Mouse (Mus musculus): ENCODE measurements around the gene Agbl3. TPM values are rescaled to one million over a fixed set of nuclear protein-coding genes. Genes with fewer than 3 reads are reported as not detected.
A peak's percentile ranks its signal among the peaks of the same experiment; 100 is the strongest.

The Agbl3 gene
- total RNA-seq, 2 experiments from 2014 or later, result 6.9 to 8.2 TPM

DNA sequence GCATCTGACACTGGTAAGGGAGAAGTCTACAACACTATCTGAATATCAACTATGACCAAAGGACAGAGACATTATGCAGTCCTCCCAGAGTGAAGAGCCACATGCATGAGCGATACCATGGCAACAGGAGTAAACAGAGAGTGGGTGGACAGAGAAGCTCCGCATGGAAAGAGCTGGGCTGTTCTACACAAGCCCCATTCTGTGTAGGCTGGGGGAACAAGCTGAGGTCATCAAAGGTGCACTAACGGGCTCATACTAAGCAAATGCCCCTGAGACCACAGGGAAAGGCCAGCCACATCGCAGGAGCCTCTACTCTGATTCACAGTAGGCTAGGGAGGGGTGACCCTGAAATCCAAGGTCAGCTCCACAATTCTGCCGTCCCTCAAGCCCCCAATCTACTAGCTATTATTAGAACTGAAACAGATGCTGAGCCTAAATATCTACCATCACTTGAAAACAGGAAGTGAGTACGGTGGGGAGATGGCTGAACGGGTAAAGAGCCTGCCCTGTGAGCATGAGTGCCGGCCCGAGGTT is 121.7 kb downstream of the Agbl3 start:
- no peak for DNase-seq
- intact Hi-C loops (cut with DNase I), result no loop called here

DNA sequence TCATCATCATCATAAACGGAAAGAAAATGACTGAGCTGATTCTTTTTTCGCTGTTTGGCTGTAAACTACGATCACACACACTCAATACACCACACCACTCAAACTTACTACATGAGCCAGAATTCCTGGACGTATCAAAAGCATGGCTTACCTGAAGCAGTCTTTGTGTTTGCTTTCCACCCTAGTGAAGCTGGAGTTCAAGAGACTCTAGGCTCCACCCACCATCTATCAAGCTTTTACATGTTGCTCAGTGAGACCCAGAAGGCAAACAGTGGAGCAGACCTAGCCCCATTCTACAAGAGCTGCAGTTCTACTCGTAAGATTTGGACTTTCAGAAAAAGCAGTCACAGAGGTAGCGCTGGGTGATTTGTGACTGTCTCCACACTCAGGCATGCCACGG is 122.3 kb downstream of the Agbl3 start:
- intact Hi-C loops (cut with DNase I), result no loop called here
- DNase-seq, result no peak

DNA sequence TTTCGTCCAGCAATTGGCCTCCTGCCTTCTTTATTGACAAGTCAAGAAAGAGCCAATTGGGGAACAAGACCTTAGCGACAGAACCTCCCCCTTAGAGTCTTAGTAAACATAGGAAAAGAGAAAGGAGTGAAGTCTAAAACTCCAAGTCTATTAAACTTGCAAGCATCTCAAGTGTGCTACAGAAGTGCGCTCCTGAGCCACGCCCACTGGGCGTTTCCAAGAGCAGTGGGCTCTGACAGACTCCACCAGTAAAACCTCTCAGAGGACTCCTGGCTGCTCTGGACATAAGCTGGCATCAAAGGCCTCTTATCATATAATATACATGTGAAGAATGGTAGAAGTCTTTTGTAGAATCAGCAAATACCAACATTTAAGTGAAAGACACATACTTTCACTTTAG is 123.2 kb downstream of the Agbl3 start:
- DNase-seq, result no peak
- intact Hi-C loops (cut with DNase I), result no loop called here

DNA sequence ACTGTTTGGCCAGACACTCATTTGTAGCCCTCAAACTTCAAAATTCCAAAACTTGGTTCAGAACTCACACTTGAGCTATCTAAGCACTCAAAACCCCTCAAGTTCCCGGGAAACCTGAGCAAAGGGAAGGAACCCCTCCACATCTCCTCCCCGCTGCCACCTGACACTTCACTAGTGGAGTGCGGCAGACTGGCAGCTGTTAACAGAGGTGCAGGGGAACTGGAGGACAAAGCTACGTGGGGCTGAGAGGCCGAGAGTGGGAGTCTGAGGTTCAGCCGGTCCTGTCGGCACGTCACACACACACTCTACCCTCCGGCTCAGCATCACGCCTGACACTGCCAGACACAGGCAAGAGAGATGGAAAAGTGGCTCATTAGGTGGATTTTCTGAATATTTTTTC is 123.6 kb downstream of the Agbl3 start:
- intact Hi-C loops (cut with DNase I), result no loop called here
- DNase-seq, result no peak

DNA sequence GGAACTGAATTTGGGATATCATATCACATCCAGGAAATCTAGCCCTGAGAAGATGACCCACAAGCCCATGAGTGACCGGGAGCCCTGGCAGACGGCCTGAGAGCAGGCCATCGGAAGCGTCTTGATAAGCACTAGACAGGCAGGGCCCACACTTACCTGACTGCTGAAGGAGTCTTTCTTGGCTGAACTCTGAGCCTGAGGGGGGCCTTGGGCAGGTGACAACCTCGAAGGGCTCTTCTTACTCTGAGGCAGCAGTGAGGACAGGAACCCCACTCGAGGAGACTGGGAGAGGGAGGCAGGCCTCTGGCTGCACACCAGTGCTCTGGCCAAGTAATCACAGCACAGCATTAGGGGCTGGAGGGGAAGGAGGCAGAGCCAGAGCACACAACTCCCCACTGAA is 124.1 kb downstream of the Agbl3 start:
- intact Hi-C loops (cut with DNase I), result no loop called here
- DNase-seq, result no peak

DNA sequence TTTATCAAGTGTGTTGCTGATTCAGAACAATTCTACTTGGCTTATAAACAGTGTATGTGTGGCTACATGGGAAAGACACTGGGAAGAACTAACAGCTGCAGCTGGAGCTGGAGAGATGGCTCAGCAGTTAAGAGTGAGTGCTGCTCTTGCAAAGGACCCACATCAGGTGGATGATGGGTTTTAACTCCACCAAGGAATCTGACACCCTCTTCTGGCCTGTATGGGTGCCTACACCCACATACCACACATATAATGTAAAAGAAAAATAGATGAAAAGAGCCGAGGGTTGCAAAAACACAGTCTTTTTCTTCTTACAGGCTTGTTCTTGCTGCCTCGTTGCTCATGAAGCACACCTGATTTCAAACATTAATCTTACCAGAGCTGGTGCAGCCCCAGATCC is 125.9 kb downstream of the Agbl3 start:
- intact Hi-C loops (cut with DNase I), result no loop called here
- no peak for DNase-seq

DNA sequence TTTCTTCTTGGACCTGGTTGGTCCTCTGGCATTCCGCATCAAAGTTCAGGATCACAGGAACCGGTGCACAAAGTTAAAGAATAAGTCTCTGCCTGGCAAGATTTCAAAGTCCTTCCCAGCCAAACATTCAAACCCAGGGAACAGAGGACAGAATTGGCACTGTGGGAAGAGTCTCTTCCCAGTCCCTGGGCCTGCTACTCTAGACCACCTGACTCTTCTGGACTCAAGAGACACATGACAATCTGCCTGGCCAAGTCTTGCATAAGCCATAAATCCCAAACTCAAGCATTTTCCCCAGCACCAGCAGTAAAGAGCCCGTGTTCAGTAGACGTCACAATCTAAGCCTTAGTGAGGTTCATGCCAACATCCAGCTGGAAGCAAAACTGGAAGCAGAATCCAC is 126.4 kb downstream of the Agbl3 start:
- intact Hi-C loops (cut with DNase I), result no loop called here
- DNase-seq, result peak; percentile 23 to 42

DNA sequence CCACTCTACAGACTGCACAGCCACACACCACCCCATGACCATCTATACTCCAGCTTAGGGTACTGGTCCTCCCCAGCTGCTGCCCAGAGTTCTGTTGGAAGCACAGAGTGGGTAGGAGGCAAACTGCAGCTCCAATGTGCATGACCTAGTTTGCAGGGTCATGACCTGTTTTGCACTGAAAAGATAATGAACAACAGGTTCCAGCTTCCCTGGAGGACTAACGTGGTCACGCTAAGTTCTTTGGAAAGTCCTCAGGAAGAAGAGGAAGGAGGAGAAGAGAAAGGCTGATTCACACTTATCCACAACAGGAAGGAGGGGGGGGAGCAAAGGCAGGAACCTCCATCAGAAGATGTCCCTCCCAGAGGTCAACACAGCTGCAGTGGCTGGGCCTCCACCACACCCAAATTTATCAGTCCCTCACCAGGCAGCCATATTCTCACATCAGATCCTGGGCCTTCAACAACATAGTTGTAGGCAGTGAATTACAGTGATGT is 126.9 kb downstream of the Agbl3 start:
- DNase-seq, result no peak
- intact Hi-C loops (cut with DNase I), result no loop called here

DNA sequence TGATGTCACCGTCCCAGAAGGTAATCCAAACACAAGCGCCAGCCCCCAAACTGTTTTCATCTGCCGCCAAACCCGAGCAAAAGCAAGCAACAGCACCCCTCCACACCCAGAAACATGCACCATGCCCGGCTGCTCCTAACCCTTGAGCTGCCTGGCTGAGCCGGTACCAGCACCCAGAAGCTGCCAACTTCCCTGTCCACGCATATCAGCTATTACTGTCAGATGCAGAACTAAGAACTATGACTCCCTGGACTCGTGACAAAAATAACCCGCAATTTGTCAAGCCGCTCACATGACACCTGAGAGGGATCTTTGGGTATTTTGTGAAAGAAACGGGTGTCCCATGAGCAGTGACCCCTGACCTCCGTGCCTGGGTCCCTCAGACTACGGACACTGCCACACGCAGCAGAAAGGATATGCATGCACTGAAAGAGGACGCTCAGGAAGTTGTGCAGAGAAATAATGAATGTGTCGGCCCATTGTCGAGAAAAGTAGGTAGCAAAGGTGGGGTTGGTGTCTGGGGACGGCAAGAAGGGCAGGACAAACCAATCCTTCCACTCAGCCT is 127.5 kb downstream of the Agbl3 start:
- intact Hi-C loops (cut with DNase I), result no loop called here
- no peak for DNase-seq

Other genes with a start within 250 kb of the Agbl3 start
- 10 to 100 TPM; 88.0 to 92.1 TPM for gene Cald1, start 181.9 kb upstream of the Agbl3 start, total RNA-seq (2021)
- 10 to 100 TPM; 16.0 to 19.3 TPM for gene Tmem140, start 82.7 kb downstream of the Agbl3 start, total RNA-seq (2021)
- 1 to 10 TPM; 5.3 TPM for gene Cyren, start 97.6 kb downstream of the Agbl3 start, total RNA-seq (2021)
- 10 to 100 TPM; 18.3 to 20.7 TPM for gene Wdr91, start 130.4 kb downstream of the Agbl3 start, total RNA-seq (2021)
- gene Stra8, start 139.7 kb downstream of the Agbl3 start, total RNA-seq (2021), result not detected
- under 1 TPM; 0.42 to 0.43 TPM for gene Slc23a4, start 208.0 kb downstream of the Agbl3 start, total RNA-seq (2021)